In the genomic region with DNA sequence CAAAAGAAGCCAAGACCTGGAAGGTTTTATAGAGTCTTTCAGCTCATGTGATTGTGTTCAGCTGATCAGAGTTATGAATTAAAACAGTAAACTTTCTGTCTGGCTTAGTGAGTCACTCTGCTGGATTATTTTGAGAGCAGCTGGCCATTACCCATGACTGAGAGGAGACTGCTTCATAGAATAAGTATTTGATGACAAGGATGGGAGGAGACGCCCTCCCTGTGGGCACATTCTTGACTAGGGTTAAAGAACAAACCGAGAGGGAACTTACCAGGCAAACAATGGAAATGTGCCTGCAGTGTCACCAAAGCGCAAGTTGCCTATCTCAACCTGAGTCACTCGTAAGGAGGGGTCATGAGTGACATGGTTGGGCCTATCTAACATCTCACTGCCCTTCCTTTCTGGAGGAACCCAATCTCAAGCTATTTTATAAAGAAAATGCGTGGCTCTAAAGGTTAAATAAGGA, we compare ENCODE assay signal across 13 mouse cellular contexts.
DNase-seq lines count a peak whose midpoint lies in the region; ATAC-seq and TF ChIP-seq lines count a peak whose summit lies in the region.
"Had no signal": no experiment of that assay in that cellular context is flagged by ENCODE, and none has a peak within 500 bp of the region (broad histone marks: within the 10 kb centered on the region; RNA-seq: fewer than 3 reads in every experiment).

No protein-coding gene starts in this region.

- in situ Hi-C loops in ES-E14 (cut with MboI; ENCODE audit: low sequenced_read_pairs in 2 of 2, unreplicated experiment in 2 of 2): no loop called here

- no peak overlapping the region for H3K4me2 ChIP-seq in kidney, postnatal 0 days (ENCODE audit: low read length)
- H3K4me2 ChIP-seq in midbrain, postnatal 0 days (ENCODE audit: low read depth, low read length, poor library complexity, severe bottlenecking): no peak overlapping the region

- no peaks in the 10 kb centered on the region for H3K4me1 ChIP-seq in ES-E14 (ENCODE audit: control insufficient read depth in 2 of 2, insufficient read depth in 2 of 2, low read length in 2 of 2, poor library complexity in 1 of 2)
- H3K4me1 ChIP-seq in kidney, postnatal 0 days (replicated peaks; ENCODE audit: insufficient read depth, low read length): 0 out of 2 replicates have a peak, but pooled peaks cover 15% of the 10 kb centered on the region
- no peaks in the 10 kb centered on the region for H3K4me1 ChIP-seq in midbrain, postnatal 0 days (ENCODE audit: insufficient read depth, low read length)
- H3K4me1 ChIP-seq: forebrain, embryonic 10.5 days had no signal

- H3K36me3 ChIP-seq in ES-E14 (ENCODE audit: control insufficient read depth, insufficient read depth, low read length, poor library complexity, severe bottlenecking): 0 out of 2 replicates have a peak, but pooled peaks cover 2% of the 10 kb centered on the region
- H3K36me3 ChIP-seq in kidney, postnatal 0 days (ENCODE audit: insufficient read depth, low read length): no peaks in the 10 kb centered on the region
- no peaks in the 10 kb centered on the region for H3K36me3 ChIP-seq in midbrain, postnatal 0 days (ENCODE audit: insufficient read depth, low read length)

- peak; percentile 37; the same call in 1 of the 2 replicates for ATAC-seq in kidney, postnatal 0 days (replicated peaks; ENCODE audit: low FRiP score, low read depth)
- no peak for ATAC-seq in midbrain, postnatal 0 days (ENCODE audit: low FRiP score)
- ATAC-seq: intestine, postnatal 0 days; midbrain, embryonic 16.5 days had no signal

- intact Hi-C loops in heart, postnatal 36 days (cut with DNase I): no loop called here
- intact Hi-C loops in left cerebral cortex, postnatal 25 days (cut with DNase I): no loop called here

- H3K4me3 ChIP-seq in ES-E14 (ENCODE audit: insufficient read depth in 1 of 2, low read depth in 1 of 2, low read length in 2 of 2, poor library complexity in 1 of 2, severe bottlenecking in 1 of 2): no peak overlapping the region
- no peak overlapping the region for H3K4me3 ChIP-seq in kidney, postnatal 0 days (replicated peaks; ENCODE audit: low read depth, low read length)
- no peak overlapping the region for H3K4me3 ChIP-seq in midbrain, postnatal 0 days (ENCODE audit: low read depth, low read length)
- H3K4me3 ChIP-seq: forebrain, embryonic 10.5 days; heart, adult 2 months had no signal

- 66% methylated on average over 5 of the region's 5 CpGs for WGBS in kidney, postnatal 0 days
- WGBS in midbrain, postnatal 0 days: 79% methylated on average over 5 of the region's 5 CpGs

- no peaks in the 10 kb centered on the region for H3K27me3 ChIP-seq in kidney, postnatal 0 days (ENCODE audit: insufficient read depth, low read length)
- H3K27me3 ChIP-seq in midbrain, postnatal 0 days (ENCODE audit: insufficient read depth, low read length): no peaks in the 10 kb centered on the region

- peak; percentile 90 for DNase-seq in heart, adult 11 months
- no peak for DNase-seq in heart, postnatal 36 days
- DNase-seq in ES-E14 (ENCODE audit: low read depth, low spot score): peak; percentile 3
- DNase-seq in gastrocnemius, postnatal 25 days: peak; percentile 15
- peak; percentile 64 for DNase-seq in kidney, postnatal 0 days (ENCODE audit: low spot score)
- no peak for DNase-seq in left cerebral cortex, postnatal 25 days (ENCODE audit: low spot score in 2 of 2)
- DNase-seq in thymus, postnatal 10 days (ENCODE audit: low spot score in 2 of 2): no peak
- no peak for DNase-seq in midbrain, postnatal 0 days (ENCODE audit: low spot score)
- DNase-seq: thymus, adult 2 months had no signal

- TF ChIP-seq CTCF in kidney, postnatal 0 days (IDR thresholded peaks at IDR 0.05; ENCODE audit: low read depth): no peak
- TF ChIP-seq CTCF in midbrain, postnatal 0 days (IDR thresholded peaks at IDR 0.05): no peak

- no peak overlapping the region for H3K27ac ChIP-seq in ES-E14 (ENCODE audit: insufficient read depth, low read depth, low read length, poor library complexity, severe bottlenecking)
- peak overlapping the region; percentile 58 for H3K27ac ChIP-seq in kidney, postnatal 0 days
- no peak overlapping the region for H3K27ac ChIP-seq in midbrain, postnatal 0 days (ENCODE audit: low read depth, low read length)
- H3K27ac ChIP-seq: forebrain, embryonic 10.5 days; heart, adult 2 months had no signal

- H3K9me3 ChIP-seq in ES-E14 (ENCODE audit: control insufficient read depth, insufficient read depth, low read depth, low read length): no peaks in the 10 kb centered on the region
- no peaks in the 10 kb centered on the region for H3K9me3 ChIP-seq in kidney, postnatal 0 days (replicated peaks; ENCODE audit: low read length)
- H3K9me3 ChIP-seq in midbrain, postnatal 0 days (ENCODE audit: low read length): no peaks in the 10 kb centered on the region
- H3K9me3 ChIP-seq: forebrain, embryonic 10.5 days had no signal

- H3K9ac ChIP-seq in ES-E14 (ENCODE audit: insufficient read depth, low read depth, low read length, poor library complexity, severe bottlenecking): no peak overlapping the region
- no peak overlapping the region for H3K9ac ChIP-seq in kidney, postnatal 0 days (ENCODE audit: low read depth, low read length)
- no peak overlapping the region for H3K9ac ChIP-seq in midbrain, postnatal 0 days (replicated peaks; ENCODE audit: low read length, poor library complexity, severe bottlenecking)

TF ChIP-seq in ES-E14, 5 proteins besides CTCF, POLR2A, EP300 and RAD21:
- TF ChIP-seq ZC3H11A (IDR thresholded peaks at IDR 0.05; ENCODE audit: borderline replicate concordance, low read depth, low read length): no peak
- no peak for TF ChIP-seq MAFK (IDR thresholded peaks at IDR 0.05; ENCODE audit: insufficient read depth, low read depth, low read length)
- TF ChIP-seq HCFC1 (IDR thresholded peaks at IDR 0.05; ENCODE audit: borderline replicate concordance, insufficient read depth, low read length): no peak
- no peak for TF ChIP-seq ZNF384 (IDR thresholded peaks at IDR 0.05; ENCODE audit: low read depth, low read length)
- no peak for TF ChIP-seq CHD2 (IDR thresholded peaks at IDR 0.05; ENCODE audit: low read depth, low read length)

Comparison
In these comparisons a context has a peak if more than half of its experiments do, and no peak if none do; other contexts are left out.
1. DNase-seq: peak in heart, adult 11 months (single experiment), ES-E14 (single experiment), gastrocnemius, postnatal 25 days (single experiment) and kidney, postnatal 0 days (single experiment); none in heart, postnatal 36 days (0 of 2), left cerebral cortex, postnatal 25 days (0 of 2), thymus, postnatal 10 days (0 of 2) and midbrain, postnatal 0 days (single experiment).